8 mouse cellular contexts compared by ENCODE assay signal in genomic region chr6:112717168-112717567, GRCm38 (mm10). TPM values are rescaled to one million over a fixed set of nuclear protein-coding genes. Genes with fewer than 3 reads are reported as not detected.
DNase-seq lines count a peak whose midpoint lies in the region; ATAC-seq and TF ChIP-seq lines count a peak whose summit lies in the region.

No protein-coding gene starts in this region.

- intact Hi-C loops in gastrocnemius, postnatal 14 days (cut with DNase I; ENCODE audit: low total_unique reads): loop anchor here (5.0 kb wide), 1 partner anchor 285 kb away; no protein-coding TSS in a partner anchor

- no peak overlapping the region for H3K4me2 ChIP-seq in liver, embryonic 14.5 days (ENCODE audit: low read depth)

- peak; percentile 34 to 74 for DNase-seq in adrenal gland, adult (ENCODE audit: inconsistent age in 2 of 2, low spot score in 1 of 2)
- DNase-seq in adrenal gland, adult 8-10 months: no peak
- peak; percentile 25 for DNase-seq in liver, adult 2 months (ENCODE audit: extremely low read depth, low read depth, low spot score)
- DNase-seq in liver: no peak
- DNase-seq in cerebellum, postnatal 25 days: peak; percentile 51 to 65
- DNase-seq in liver, embryonic 14.5 days (ENCODE audit: low read depth in 3 of 3, low spot score in 3 of 3): no peak
- peak; percentile 7 to 34 for DNase-seq in thymus, postnatal 10 days (ENCODE audit: low spot score in 2 of 2)
- DNase-seq in gastrocnemius, postnatal 14 days: no peak

- no peak for TF ChIP-seq POLR2A in liver, adult 2 months (IDR thresholded peaks at IDR 0.05; ENCODE audit: extremely low read depth, insufficient read depth, low read length)

- no peak for TF ChIP-seq EP300 in liver, embryonic 14.5 days (IDR thresholded peaks at IDR 0.05; ENCODE audit: low read depth)

- TF ChIP-seq CTCF in liver, adult 2 months (IDR thresholded peaks at IDR 0.05; ENCODE audit: low read depth, low read length): peak; percentile 47; the same call in 1 of the 2 replicates
- TF ChIP-seq CTCF in liver, embryonic 14.5 days (IDR thresholded peaks at IDR 0.05; ENCODE audit: low read depth): peak; percentile 54

- no peak overlapping the region for H3K9ac ChIP-seq in liver, adult 2 months (ENCODE audit: low read depth, low read length)
- H3K9ac ChIP-seq in liver, embryonic 14.5 days (replicated peaks): no peak overlapping the region

- no peak overlapping the region for H3K27ac ChIP-seq in liver, adult 2 months (replicated peaks; ENCODE audit: insufficient read depth, low read depth, low read length)
- no peak overlapping the region for H3K27ac ChIP-seq in liver, embryonic 14.5 days

- H3K79me2 ChIP-seq in liver, adult 2 months (ENCODE audit: control insufficient read depth, insufficient read depth, low read length): no peaks in the 10 kb centered on the region

- no peaks in the 10 kb centered on the region for H3K9me3 ChIP-seq in liver, embryonic 14.5 days (ENCODE audit: control insufficient read depth, low read length)

- ATAC-seq in liver, embryonic 14.5 days (ENCODE audit: insufficient read depth): no peak

- H3K27me3 ChIP-seq in liver, adult 2 months (ENCODE audit: control insufficient read depth, insufficient read depth, low read length): no peaks in the 10 kb centered on the region
- H3K27me3 ChIP-seq in liver, embryonic 14.5 days (ENCODE audit: control insufficient read depth, insufficient read depth, low read length): no peaks in the 10 kb centered on the region

- 0 out of 2 replicates have a peak, but pooled peaks cover 3% of the 10 kb centered on the region for H3K4me1 ChIP-seq in liver, adult 2 months (ENCODE audit: control insufficient read depth, insufficient read depth, low read length)
- H3K4me1 ChIP-seq in liver, embryonic 14.5 days (replicated peaks; ENCODE audit: control insufficient read depth in 2 of 2, insufficient read depth in 2 of 2, low read length in 1 of 2): peaks cover 0 to 3% of the 10 kb centered on the region in 2 experiments; a peak in 2 of 4 replicates

- WGBS in liver, adult 2 months: 67% methylated on average over 5 of the region's 5 CpGs
- WGBS in liver, embryonic 14.5 days (ENCODE audit: insufficient replicate concordance): 37% methylated on average over 5 of the region's 5 CpGs

- H3K4me3 ChIP-seq in liver, adult 2 months (ENCODE audit: insufficient read depth, low read depth, low read length): no peak overlapping the region
- H3K4me3 ChIP-seq in liver, embryonic 14.5 days (ENCODE audit: insufficient read depth in 1 of 2, low read depth in 2 of 2, low read length in 2 of 2): no peak overlapping the region

- H3K36me3 ChIP-seq in liver, adult 2 months (ENCODE audit: control insufficient read depth, insufficient read depth, low read length): no peaks in the 10 kb centered on the region
- H3K36me3 ChIP-seq in liver, embryonic 14.5 days (replicated peaks; ENCODE audit: control insufficient read depth, insufficient read depth, low read depth): no peaks in the 10 kb centered on the region

RNA-seq across cellular contexts. Expression of gene Rad18, which starts 20.7 kb away (rescaled TPM):
- 1 to 10 TPM; 6.2 to 8.7 (median 7.8) TPM for total RNA-seq in adrenal gland, adult 8-10 months (2022)
- total RNA-seq in liver, adult 2 months (2014; rRNA removed): 1.2 and 1.5 TPM in 2 replicates
- polyA plus RNA-seq in liver, adult 2 months (2012; rRNA removed): 0.33 and 0.36 TPM in 2 replicates
- 7.2 and 8.3 TPM in 2 replicates for polyA plus RNA-seq in liver, embryonic 14.5 days (2012; rRNA removed)
- 22.4 and 26.0 TPM in 2 replicates for polyA plus RNA-seq in liver, embryonic 14.5 days (2014; fragmentation: Nextera tagmentation; extraction: Ambion mirVana)
- total RNA-seq in gastrocnemius, postnatal 14 days (2021): 1 to 10 TPM; 2.0 to 2.3 TPM

Comparison
In these comparisons a context has a peak if more than half of its experiments do, and no peak if none do; other contexts are left out.
1. DNase-seq: peak in adrenal gland, adult (2 of 2), liver, adult 2 months (single experiment), cerebellum, postnatal 25 days (2 of 2) and thymus, postnatal 10 days (2 of 2); none in adrenal gland, adult 8-10 months (single experiment), liver (single experiment), liver, embryonic 14.5 days (0 of 3) and gastrocnemius, postnatal 14 days (single experiment).